Mouse (Mus musculus): ENCODE data around the gene Pitpnc1. TPM values are rescaled to one million over a fixed set of nuclear protein-coding genes. Genes with fewer than 3 reads are reported as not detected.

Gene Pitpnc1
- total and polyA plus RNA-seq, 2 experiments from 2014 or later = 27.9 to 29.2 TPM

GRCm38 (mm10) chr11:107342432-107342831 lies 128.1 kb downstream of the Pitpnc1 start:
- 50% methylated on average over 1 of the region's 1 CpGs for WGBS
- peak overlapping the region; percentile 91 for H3K27ac ChIP-seq (ENCODE audit: low read depth)
- no peak for TF ChIP-seq EP300 (IDR thresholded peaks at IDR 0.05; ENCODE audit: low read depth)
- no peak for TF ChIP-seq CTCF (IDR thresholded peaks at IDR 0.05; ENCODE audit: low read depth)
- H3K4me1 ChIP-seq (ENCODE audit: control insufficient read depth, insufficient read depth) = peaks cover 26% of the 10 kb centered on the region
- H3K9me3 ChIP-seq (replicated peaks; ENCODE audit: control insufficient read depth, low read length) = no peaks in the 10 kb centered on the region
- ATAC-seq (ENCODE audit: insufficient read depth, low read depth) (peak; percentile 45; the same call in 1 of the 2 replicates), DNase-seq (ENCODE audit: low spot score) (peak; percentile 65)
- no peak overlapping the region for H3K4me2 ChIP-seq (ENCODE audit: low read depth, low read length)
- H3K4me3 ChIP-seq (ENCODE audit: low read depth, low read length) = no peak overlapping the region
- H3K36me3 ChIP-seq (replicated peaks; ENCODE audit: control insufficient read depth, insufficient read depth, low read length) = no peaks in the 10 kb centered on the region
- no peak overlapping the region for H3K9ac ChIP-seq (replicated peaks; ENCODE audit: low read depth, low read length)
- H3K27me3 ChIP-seq (ENCODE audit: control insufficient read depth, insufficient read depth, low read length) = no peaks in the 10 kb centered on the region

DNA sequence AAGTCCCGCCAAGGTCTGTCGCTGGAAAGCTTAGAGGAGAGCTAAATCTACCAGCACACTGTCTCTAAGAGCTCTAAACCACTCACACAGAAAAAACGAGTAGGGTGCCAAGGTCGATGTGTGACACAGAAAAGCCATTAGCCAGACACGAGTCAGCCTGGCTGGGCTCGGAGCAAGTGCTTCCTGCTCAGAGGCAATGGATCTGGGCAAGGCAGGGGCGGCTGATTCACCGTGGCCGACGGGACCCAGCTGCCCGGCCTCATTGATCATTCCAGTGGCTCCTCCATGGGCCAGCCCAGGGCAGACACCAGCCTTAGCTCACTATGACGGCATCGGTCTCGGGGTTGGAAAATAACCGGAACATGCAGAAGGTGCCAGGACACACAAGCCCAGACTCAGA lies 129.2 kb downstream of the Pitpnc1 start:
- Histone ChIP-seq H3K9ac (replicated peaks; ENCODE audit: low read depth, low read length) (0 out of 2 replicates have a peak overlapping the region, but pooled peaks have one; percentile 27), H3K4me1 (ENCODE audit: control insufficient read depth, insufficient read depth) (peaks cover 32% of the 10 kb centered on the region), H3K9me3 (replicated peaks; ENCODE audit: control insufficient read depth, low read length) (no peaks in the 10 kb centered on the region), H3K4me3 (ENCODE audit: low read depth, low read length) (no peak overlapping the region), H3K27me3 (ENCODE audit: control insufficient read depth, insufficient read depth, low read length) (no peaks in the 10 kb centered on the region), H3K36me3 (replicated peaks; ENCODE audit: control insufficient read depth, insufficient read depth, low read length) (no peaks in the 10 kb centered on the region), H3K4me2 (ENCODE audit: low read depth, low read length) (peak overlapping the region; percentile 31; the same call in 1 of the 2 replicates), H3K27ac (ENCODE audit: low read depth) (peak overlapping the region; percentile 91)
- WGBS = 22% methylated on average over 15 of the region's 15 CpGs
- TF ChIP-seq CTCF (IDR thresholded peaks at IDR 0.05; ENCODE audit: low read depth) (no peak), EP300 (IDR thresholded peaks at IDR 0.05; ENCODE audit: low read depth) (no peak)
- ATAC-seq (ENCODE audit: insufficient read depth, low read depth) (peak; percentile 43; the same call in 1 of the 2 replicates), DNase-seq (ENCODE audit: low spot score) (peak; percentile 54)

GRCm38 (mm10) chr11:107340793-107341192 lies 129.7 kb downstream of the Pitpnc1 start:
- Histone ChIP-seq H3K27me3 (ENCODE audit: control insufficient read depth, insufficient read depth, low read length) (no peaks in the 10 kb centered on the region), H3K36me3 (replicated peaks; ENCODE audit: control insufficient read depth, insufficient read depth, low read length) (no peaks in the 10 kb centered on the region), H3K27ac (ENCODE audit: low read depth) (peak overlapping the region; percentile 36; the same call in 1 of the 2 replicates), H3K4me3 (ENCODE audit: low read depth, low read length) (no peak overlapping the region), H3K9me3 (replicated peaks; ENCODE audit: control insufficient read depth, low read length) (no peaks in the 10 kb centered on the region), H3K4me2 (ENCODE audit: low read depth, low read length) (no peak overlapping the region), H3K4me1 (ENCODE audit: control insufficient read depth, insufficient read depth) (peaks cover 36% of the 10 kb centered on the region), H3K9ac (replicated peaks; ENCODE audit: low read depth, low read length) (no peak overlapping the region)
- WGBS = 17% methylated on average over 2 of the region's 2 CpGs
- no peak for ATAC-seq (ENCODE audit: insufficient read depth, low read depth)
- no peak for DNase-seq (ENCODE audit: low spot score)
- TF ChIP-seq CTCF (IDR thresholded peaks at IDR 0.05; ENCODE audit: low read depth) (no peak), EP300 (IDR thresholded peaks at IDR 0.05; ENCODE audit: low read depth) (no peak)

DNA sequence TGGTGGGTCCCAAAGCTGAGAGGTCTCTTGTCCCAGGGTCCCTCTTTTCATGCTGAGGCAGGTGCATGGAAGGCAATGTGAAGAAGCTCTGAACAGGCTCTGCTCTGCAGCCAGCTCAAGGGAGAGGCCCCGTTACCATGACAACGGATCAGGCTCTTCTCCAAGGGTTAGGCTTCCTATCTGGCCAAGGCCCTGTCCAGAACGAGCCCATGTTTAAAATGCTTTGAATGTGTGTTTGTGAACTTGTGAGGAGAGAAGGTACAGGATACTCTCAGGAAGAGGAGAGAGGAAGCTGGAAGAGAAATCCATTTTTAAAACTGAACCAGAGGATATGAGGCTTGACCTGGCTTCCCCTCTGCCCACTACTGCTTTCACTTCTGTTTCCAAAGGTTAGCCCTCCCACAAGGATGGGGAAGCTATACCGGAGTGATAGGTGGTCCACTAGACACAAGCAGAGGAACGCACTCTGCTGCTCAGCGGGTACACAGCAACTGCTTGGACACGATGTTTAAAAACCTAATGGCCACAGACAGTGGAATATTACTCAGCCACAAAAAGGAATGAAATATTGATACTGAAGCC lies 131.2 kb downstream of the Pitpnc1 start:
- 73% methylated on average over 7 of the region's 7 CpGs for WGBS
- Histone ChIP-seq H3K9ac (replicated peaks; ENCODE audit: low read depth, low read length) (no peak overlapping the region), H3K27me3 (ENCODE audit: control insufficient read depth, insufficient read depth, low read length) (no peaks in the 10 kb centered on the region), H3K4me1 (ENCODE audit: control insufficient read depth, insufficient read depth) (peaks cover 45% of the 10 kb centered on the region), H3K27ac (ENCODE audit: low read depth) (peak overlapping the region; percentile 35), H3K4me3 (ENCODE audit: low read depth, low read length) (no peak overlapping the region), H3K9me3 (replicated peaks; ENCODE audit: control insufficient read depth, low read length) (no peaks in the 10 kb centered on the region), H3K36me3 (replicated peaks; ENCODE audit: control insufficient read depth, insufficient read depth, low read length) (no peaks in the 10 kb centered on the region), H3K4me2 (ENCODE audit: low read depth, low read length) (no peak overlapping the region)
- no peak for DNase-seq (ENCODE audit: low spot score)
- no peak for TF ChIP-seq CTCF (IDR thresholded peaks at IDR 0.05; ENCODE audit: low read depth)
- no peak for TF ChIP-seq EP300 (IDR thresholded peaks at IDR 0.05; ENCODE audit: low read depth)
- no peak for ATAC-seq (ENCODE audit: insufficient read depth, low read depth)

DNA sequence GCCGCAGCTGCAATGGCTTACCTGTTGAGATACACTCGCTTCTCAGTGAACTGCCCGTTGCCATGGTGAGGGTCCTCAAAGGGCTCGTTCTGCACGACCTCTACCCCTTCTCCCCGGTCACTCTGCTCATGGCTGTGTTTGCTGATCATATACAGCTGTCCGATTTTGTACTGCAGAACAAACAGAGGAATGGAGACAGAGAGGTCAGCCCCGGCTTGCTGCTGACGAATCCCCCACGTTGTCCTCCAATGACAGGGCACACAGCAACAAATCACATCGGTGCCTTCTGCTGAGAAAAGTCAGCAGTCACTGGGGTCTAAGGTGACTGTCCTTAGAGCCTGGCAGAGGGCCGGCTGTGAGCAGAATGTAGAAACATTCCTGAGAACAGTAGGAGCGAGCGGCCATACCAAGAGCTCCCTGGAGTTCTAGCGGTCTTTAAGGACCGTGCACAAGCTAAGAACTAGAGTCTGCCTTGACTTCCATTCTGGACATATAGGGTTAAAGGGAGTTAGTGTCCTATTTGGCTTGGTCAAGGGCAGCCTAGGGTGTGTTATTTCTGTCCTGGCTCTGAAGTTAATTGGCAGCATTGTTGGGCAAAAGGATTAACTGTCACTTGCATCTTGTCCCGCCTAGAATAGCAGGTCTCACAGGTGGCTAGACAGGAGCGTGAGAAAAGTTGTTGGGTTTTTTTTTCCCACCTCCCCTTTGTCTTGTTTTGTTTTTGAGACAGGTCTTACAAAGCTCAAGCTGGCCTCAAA lies 132.9 kb downstream of the Pitpnc1 start:
- peaks cover 9% of the 10 kb centered on the region for H3K36me3 ChIP-seq (replicated peaks; ENCODE audit: control insufficient read depth, insufficient read depth, low read length)
- peaks cover 41% of the 10 kb centered on the region for H3K4me1 ChIP-seq (ENCODE audit: control insufficient read depth, insufficient read depth)
- H3K27ac ChIP-seq (ENCODE audit: low read depth) = peak overlapping the region; percentile 90
- ATAC-seq (ENCODE audit: insufficient read depth, low read depth) (peak; percentile 45), DNase-seq (ENCODE audit: low spot score) (peak; percentile 67)
- no peaks in the 10 kb centered on the region for H3K9me3 ChIP-seq (replicated peaks; ENCODE audit: control insufficient read depth, low read length)
- H3K4me3 ChIP-seq (ENCODE audit: low read depth, low read length) = peak overlapping the region; percentile 19
- TF ChIP-seq CTCF (IDR thresholded peaks at IDR 0.05; ENCODE audit: low read depth) (no peak), EP300 (IDR thresholded peaks at IDR 0.05; ENCODE audit: low read depth) (no peak)
- H3K27me3 ChIP-seq (ENCODE audit: control insufficient read depth, insufficient read depth, low read length) = no peaks in the 10 kb centered on the region
- H3K9ac ChIP-seq (replicated peaks; ENCODE audit: low read depth, low read length) = peak overlapping the region; percentile 35
- peak overlapping the region; percentile 55 for H3K4me2 ChIP-seq (ENCODE audit: low read depth, low read length)
- 45% methylated on average over 18 of the region's 18 CpGs for WGBS
